Mouse (Mus musculus): Measurements from ENCODE around the gene Nnmt. TPM values are rescaled to one million over a fixed set of nuclear protein-coding genes. Genes with fewer than 3 reads are reported as not detected.

Gene Nnmt
- polyA plus RNA-seq, 1 experiment, result 5.1 TPM

DNA sequence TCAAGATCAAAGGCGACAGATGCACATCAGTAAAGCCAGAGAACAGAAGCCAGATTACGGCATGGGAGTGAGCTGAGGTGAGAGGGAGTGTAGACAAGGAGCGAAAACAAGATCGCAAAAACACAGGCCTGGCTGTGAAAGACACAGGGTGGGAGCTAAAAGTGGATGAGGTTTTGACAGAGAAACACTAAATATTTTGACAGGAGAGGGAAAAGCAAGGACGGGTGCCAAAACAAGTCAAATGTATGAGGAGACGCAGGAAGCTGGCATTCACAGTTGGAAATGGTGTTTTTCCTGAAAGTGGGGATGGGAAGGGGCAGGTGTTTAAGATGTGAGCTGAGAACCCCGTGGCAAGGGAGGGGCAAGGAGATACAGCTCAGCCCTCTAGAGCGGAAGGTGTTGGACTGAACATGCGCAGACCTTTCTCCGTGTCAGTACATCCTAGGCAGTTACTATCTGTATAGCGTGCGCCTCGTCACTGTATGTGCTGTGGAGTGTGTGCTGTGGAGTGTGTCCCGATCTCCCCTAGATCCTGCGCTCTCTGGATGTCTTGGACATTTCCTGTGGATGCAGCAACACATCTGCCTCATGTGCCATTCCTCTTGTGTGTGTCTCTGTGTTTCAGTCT lies 33.3 kb upstream of the Nnmt start:
- WGBS, result 35% methylated on average over 15 of the region's 15 CpGs

DNA sequence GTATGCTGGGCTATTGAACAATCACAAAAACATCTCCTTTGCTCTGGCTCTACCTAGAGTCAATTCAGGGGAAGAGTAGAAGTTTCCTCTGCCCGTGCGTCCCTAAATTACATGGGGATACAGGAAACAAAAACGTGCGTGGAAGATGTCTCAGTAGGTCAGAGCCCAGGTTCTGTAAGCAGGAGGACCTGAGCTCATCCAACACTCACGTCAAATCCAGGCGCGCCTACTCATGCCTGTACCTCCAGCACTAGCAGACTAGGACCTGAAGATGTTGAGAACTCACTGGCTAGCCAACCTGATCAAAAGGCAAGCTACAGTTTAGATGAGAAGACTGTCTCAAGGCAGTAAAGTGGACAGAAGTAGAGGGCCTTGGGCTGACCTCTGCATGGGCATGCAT lies 32.2 kb upstream of the Nnmt start:
- Histone ChIP-seq H3K4me1 (ENCODE audit: control insufficient read depth, insufficient read depth, low read length) (0 out of 2 replicates have a peak, but pooled peaks cover 5% of the 10 kb centered on the region), H3K4me3 (replicated peaks; ENCODE audit: extremely low read depth, low read depth, low read length) (no peak overlapping the region)
- DNase-seq, result peak; percentile 0
- TF ChIP-seq CTCF (IDR thresholded peaks at IDR 0.05; ENCODE audit: insufficient read depth, low read length), result no peak
- TF ChIP-seq POLR2A (IDR thresholded peaks at IDR 0.05; ENCODE audit: borderline replicate concordance, extremely low read depth, low read depth, low read length), result no peak
- WGBS, result 89% methylated on average over 7 of the region's 7 CpGs

More for the DNA sequence above, 33.3 kb upstream of the Nnmt start:
- DNase-seq, result peak; percentile 3
- no peak overlapping the region for H3K4me3 ChIP-seq (replicated peaks; ENCODE audit: extremely low read depth, low read depth, low read length)
- H3K4me1 ChIP-seq (ENCODE audit: control insufficient read depth, insufficient read depth, low read length), result 0 out of 2 replicates have a peak, but pooled peaks cover 5% of the 10 kb centered on the region
- TF ChIP-seq CTCF (IDR thresholded peaks at IDR 0.05; ENCODE audit: insufficient read depth, low read length) (no peak), POLR2A (IDR thresholded peaks at IDR 0.05; ENCODE audit: borderline replicate concordance, extremely low read depth, low read depth, low read length) (peak; percentile 14; the same call in 1 of the 2 replicates)

DNA sequence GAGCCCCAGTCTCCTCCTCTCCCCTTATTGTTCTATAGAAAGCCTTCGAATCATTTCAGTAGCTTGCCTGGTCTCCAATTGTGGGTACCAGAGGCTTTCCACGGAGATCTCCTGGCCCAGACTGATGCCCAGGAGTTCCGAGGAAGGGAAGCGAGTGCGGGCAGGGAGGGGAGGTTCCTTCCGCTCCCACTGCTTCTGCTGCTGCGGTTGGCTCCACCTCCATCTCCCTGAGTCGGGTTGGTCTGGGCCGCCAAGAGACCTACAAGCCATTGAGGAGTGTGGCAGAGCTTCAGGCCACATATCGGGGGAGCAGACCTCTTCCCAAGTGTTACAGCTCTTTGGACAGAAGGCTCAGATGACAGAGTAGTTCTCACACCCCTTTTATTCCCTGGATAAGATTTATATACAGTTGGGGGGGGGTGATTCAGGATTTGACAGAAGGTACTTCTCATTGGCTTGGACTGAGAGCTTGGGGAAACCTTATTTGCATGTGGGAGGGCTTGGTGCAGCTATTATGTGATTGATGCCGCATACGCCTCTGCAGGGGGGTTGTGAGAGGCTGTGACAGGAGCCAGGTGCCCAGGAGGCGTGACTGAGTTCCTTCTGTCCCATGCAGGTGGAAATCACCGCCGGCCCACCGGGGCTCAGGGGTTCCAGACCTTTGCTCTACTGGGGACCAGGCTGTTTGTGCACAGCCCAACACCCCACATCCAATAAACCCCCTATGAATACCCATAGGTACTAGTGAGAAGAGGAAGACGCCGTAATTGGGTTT lies 30.8 kb upstream of the Nnmt start:
- H3K4me1 ChIP-seq (ENCODE audit: control insufficient read depth, insufficient read depth, low read length), result 0 out of 2 replicates have a peak, but pooled peaks cover 5% of the 10 kb centered on the region
- 38% methylated on average over 18 of the region's 18 CpGs for WGBS
- TF ChIP-seq POLR2A (IDR thresholded peaks at IDR 0.05; ENCODE audit: borderline replicate concordance, extremely low read depth, low read depth, low read length) (no peak), CTCF (IDR thresholded peaks at IDR 0.05; ENCODE audit: insufficient read depth, low read length) (no peak)
- DNase-seq, result no peak
- H3K4me3 ChIP-seq (replicated peaks; ENCODE audit: extremely low read depth, low read depth, low read length), result no peak overlapping the region

DNA sequence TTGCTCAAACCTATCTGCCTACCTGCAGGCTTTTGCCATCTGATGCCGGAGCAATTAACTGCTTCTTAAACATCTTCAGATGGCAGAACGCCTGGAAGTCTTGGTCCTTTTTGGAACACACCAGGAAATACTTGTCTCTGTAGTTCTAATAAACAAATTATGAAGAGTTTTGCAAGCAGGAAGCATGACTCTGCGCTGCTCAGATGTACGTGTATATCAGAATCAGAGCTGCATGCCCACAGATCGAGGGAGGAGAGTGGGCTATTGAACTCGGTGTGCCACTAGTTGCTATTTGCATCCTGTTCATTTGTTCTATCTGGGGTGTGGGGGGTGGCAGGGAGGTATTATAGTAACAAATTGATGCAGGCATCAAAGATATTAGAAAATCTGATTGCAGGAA lies 28.2 kb upstream of the Nnmt start:
- Histone ChIP-seq H3K4me1 (ENCODE audit: control insufficient read depth, insufficient read depth, low read length) (no peaks in the 10 kb centered on the region), H3K4me3 (replicated peaks; ENCODE audit: extremely low read depth, low read depth, low read length) (no peak overlapping the region)
- WGBS, result 46% methylated on average over 6 of the region's 6 CpGs
- DNase-seq, result no peak
- TF ChIP-seq POLR2A (IDR thresholded peaks at IDR 0.05; ENCODE audit: borderline replicate concordance, extremely low read depth, low read depth, low read length) (no peak), CTCF (IDR thresholded peaks at IDR 0.05; ENCODE audit: insufficient read depth, low read length) (no peak)

- no peaks in the 10 kb centered on the region for H3K4me1 ChIP-seq (ENCODE audit: control insufficient read depth, insufficient read depth, low read length)
- no peak for DNase-seq
These were observed 14.3 kb upstream of the Nnmt start for GRCm38 (mm10) chr9:48619268-48619667.

DNA sequence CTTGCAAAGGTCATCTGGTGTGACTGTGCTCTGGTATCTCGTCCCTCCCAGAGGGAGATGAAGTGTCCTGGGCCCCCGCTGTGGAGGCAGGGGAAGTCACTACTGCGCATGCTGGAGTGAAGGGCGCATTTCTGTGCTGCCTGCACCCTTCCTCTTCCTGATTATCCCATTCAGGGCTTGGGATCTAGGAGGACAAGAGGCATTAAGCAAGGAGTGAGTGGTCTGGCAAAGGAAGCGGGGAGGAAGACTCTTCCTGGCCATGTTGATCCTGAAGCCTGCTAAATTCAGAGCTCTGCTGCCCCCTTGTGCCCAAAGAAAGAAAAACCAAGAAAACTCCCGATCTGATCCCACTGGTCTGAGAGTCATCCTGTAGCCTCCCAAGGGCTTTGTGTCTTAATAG lies 13.6 kb upstream of the Nnmt start:
- H3K4me1 ChIP-seq (ENCODE audit: control insufficient read depth, insufficient read depth, low read length), result no peaks in the 10 kb centered on the region
- TF ChIP-seq CTCF (IDR thresholded peaks at IDR 0.05; ENCODE audit: insufficient read depth, low read length), result peak; percentile 62
- no peak for TF ChIP-seq POLR2A (IDR thresholded peaks at IDR 0.05; ENCODE audit: borderline replicate concordance, extremely low read depth, low read depth, low read length)
- H3K4me3 ChIP-seq (replicated peaks; ENCODE audit: extremely low read depth, low read depth, low read length), result no peak overlapping the region
- DNase-seq, result peak; percentile 57
- 20% methylated on average over 6 of the region's 6 CpGs for WGBS

More at GRCm38 (mm10) chr9:48619268-48619667, 14.3 kb upstream of the Nnmt start:
- TF ChIP-seq POLR2A (IDR thresholded peaks at IDR 0.05; ENCODE audit: borderline replicate concordance, extremely low read depth, low read depth, low read length) (no peak), CTCF (IDR thresholded peaks at IDR 0.05; ENCODE audit: insufficient read depth, low read length) (no peak)
- no peak overlapping the region for H3K4me3 ChIP-seq (replicated peaks; ENCODE audit: extremely low read depth, low read depth, low read length)
- 82% methylated on average over 1 of the region's 1 CpGs for WGBS

- Histone ChIP-seq H3K4me3 (replicated peaks; ENCODE audit: extremely low read depth, low read depth, low read length) (no peak overlapping the region), H3K4me1 (ENCODE audit: control insufficient read depth, insufficient read depth, low read length) (no peaks in the 10 kb centered on the region)
- no peak for TF ChIP-seq CTCF (IDR thresholded peaks at IDR 0.05; ENCODE audit: insufficient read depth, low read length)
- no peak for TF ChIP-seq POLR2A (IDR thresholded peaks at IDR 0.05; ENCODE audit: borderline replicate concordance, extremely low read depth, low read depth, low read length)
- DNase-seq, result peak; percentile 46
- 45% methylated on average over 8 of the region's 8 CpGs for WGBS
These were observed 13.2 kb upstream of the Nnmt start for GRCm38 (mm10) chr9:48618111-48618510.

- H3K4me1 ChIP-seq (ENCODE audit: control insufficient read depth, insufficient read depth, low read length), result no peaks in the 10 kb centered on the region
- no peak overlapping the region for H3K4me3 ChIP-seq (replicated peaks; ENCODE audit: extremely low read depth, low read depth, low read length)
- no peak for DNase-seq
- 68% methylated on average over 3 of the region's 3 CpGs for WGBS
- TF ChIP-seq POLR2A (IDR thresholded peaks at IDR 0.05; ENCODE audit: borderline replicate concordance, extremely low read depth, low read depth, low read length) (no peak), CTCF (IDR thresholded peaks at IDR 0.05; ENCODE audit: insufficient read depth, low read length) (no peak)
These were observed 12.6 kb upstream of the Nnmt start for GRCm38 (mm10) chr9:48617511-48618010.

DNA sequence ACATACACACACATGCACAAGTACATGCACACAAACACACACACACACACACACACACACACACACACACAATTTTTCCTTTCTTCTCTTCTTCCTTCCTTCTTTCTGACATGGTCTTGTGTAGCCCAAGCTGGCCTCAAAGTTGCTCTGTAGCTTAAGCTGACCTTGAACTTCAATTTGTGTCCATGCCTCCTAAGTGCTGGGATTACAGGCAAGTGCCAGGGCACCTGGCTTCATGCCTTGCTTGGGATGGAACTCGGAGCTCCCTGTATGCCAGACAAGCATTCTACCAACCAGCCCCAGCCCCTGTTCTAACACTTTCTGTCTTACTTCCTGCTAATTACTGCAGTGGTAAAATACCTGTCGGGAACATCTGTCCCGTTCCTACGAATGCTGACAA lies 8.3 kb upstream of the Nnmt start:
- TF ChIP-seq POLR2A (IDR thresholded peaks at IDR 0.05; ENCODE audit: borderline replicate concordance, extremely low read depth, low read depth, low read length), result no peak
- no peak for TF ChIP-seq CTCF (IDR thresholded peaks at IDR 0.05; ENCODE audit: insufficient read depth, low read length)
- Histone ChIP-seq H3K4me1 (ENCODE audit: control insufficient read depth, insufficient read depth, low read length) (no peaks in the 10 kb centered on the region), H3K4me3 (replicated peaks; ENCODE audit: extremely low read depth, low read depth, low read length) (no peak overlapping the region)
- DNase-seq, result no peak
- 80% methylated on average over 4 of the region's 4 CpGs for WGBS
